Mouse (Mus musculus) ES-E14 (cell line): ENCODE data around the gene Adamts20. TPM values are rescaled to one million over a fixed set of nuclear protein-coding genes. Genes with fewer than 3 reads are reported as not detected.

Experiments
- DNase-seq: peaks from one replicate; pipeline ENCODE4 v3.0.0-alpha.2; 2013; ENCODE audit warnings: low read depth, low spot score
- H3K27ac ChIP-seq: 2 replicates; pipeline ENCODE4 v1.5.1; 2012; ENCODE audit warnings: low read depth, mild to moderate bottlenecking, low read length, moderate library complexity, mixed read lengths; ENCODE audit not compliant: poor library complexity, insufficient read depth, severe bottlenecking
- H3K36me3 ChIP-seq: 2 replicates; pipeline ENCODE4 v1.6.1; 2012; ENCODE audit warnings: mild to moderate bottlenecking, low read length, moderate library complexity, mixed read lengths; ENCODE audit not compliant: control insufficient read depth, poor library complexity, insufficient read depth, severe bottlenecking
- H3K4me1 ChIP-seq, 2 experiments: fragments of 150-350 bp in 1 of 2; sonication (generic) in 1 of 2; 2 replicates each; pipeline ENCODE4 v1.6.1; 2012; ENCODE audit warnings: low read length in 2 of 2, mild to moderate bottlenecking in 1 of 2, mixed read lengths in 1 of 2; ENCODE audit not compliant: control insufficient read depth in 2 of 2, insufficient read depth in 2 of 2, poor library complexity in 1 of 2
- H3K4me3 ChIP-seq, 2 experiments: fragments of 150-350 bp in 1 of 2; sonication (generic) in 1 of 2; 2 replicates each; pipeline ENCODE4 v1.5.1; 2012; ENCODE audit warnings: low read length in 2 of 2, low read depth in 1 of 2, mild to moderate bottlenecking in 1 of 2, mixed read lengths in 1 of 2; ENCODE audit not compliant: insufficient read depth in 1 of 2, poor library complexity in 1 of 2, severe bottlenecking in 1 of 2
- H3K9ac ChIP-seq: 2 replicates; pipeline ENCODE4 v1.6.1; 2012; ENCODE audit warnings: low read depth, mild to moderate bottlenecking, low read length, mixed read lengths; ENCODE audit not compliant: poor library complexity, insufficient read depth, severe bottlenecking
- H3K9me3 ChIP-seq: fragments of 150-350 bp; sonication (generic); 2 replicates; pipeline ENCODE4 v1.6.1; 2012; ENCODE audit warnings: low read depth, mild to moderate bottlenecking, low read length; ENCODE audit not compliant: control insufficient read depth, insufficient read depth
- CHD2 ChIP-seq: IDR thresholded peaks from 2 replicates; pipeline ENCODE4 v1.6.1; 2014; ENCODE audit warnings: mild to moderate bottlenecking, low read depth, low read length, inconsistent platforms
- HCFC1 ChIP-seq: IDR thresholded peaks from 2 replicates; pipeline ENCODE4 v1.6.1; 2012; ENCODE audit warnings: low read length, inconsistent platforms, borderline replicate concordance; ENCODE audit not compliant: insufficient read depth
- MAFK ChIP-seq: IDR thresholded peaks from 2 replicates; pipeline ENCODE4 v1.6.1; 2014; ENCODE audit warnings: mild to moderate bottlenecking, low read depth, low read length, inconsistent platforms; ENCODE audit not compliant: insufficient read depth
- ZC3H11A ChIP-seq: IDR thresholded peaks from 2 replicates; pipeline ENCODE4 v1.6.1; 2012; ENCODE audit warnings: low read depth, mild to moderate bottlenecking, inconsistent platforms, low read length, borderline replicate concordance
- ZNF384 ChIP-seq: IDR thresholded peaks from 2 replicates; pipeline ENCODE4 v1.6.1; 2012; ENCODE audit warnings: low read depth, low read length, inconsistent platforms
- in situ Hi-C, 2 experiments: fragments of 600-800 bp; cut with MboI; formaldehyde crosslinking; loops; one replicate each; pipeline ENCODE4 v1.15.1; 2025; ENCODE audit warnings: low sequenced_read_pairs in 2 of 2, inconsistent platforms in 1 of 2; ENCODE audit not compliant: unreplicated experiment in 2 of 2
- total RNA-seq: library from RNA; depleted of rRNA; stranded (reverse); fragments of 300-350 nt; gene quantifications from 2 replicates; pipeline ENCODE4 v1.2.3, GENCODE M21; 2012

The Adamts20 gene
- total RNA-seq, 1 experiment: 0.80 TPM

GRCm38 (mm10) chr15:94307888-94308287, 157.3 kb downstream of the Adamts20 start:
- DNase-seq: no peak
- Histone ChIP-seq H3K9ac (no peak overlapping the region), H3K4me1 (no peaks in the 10 kb centered on the region), H3K27ac (no peak overlapping the region), H3K36me3 (no peaks in the 10 kb centered on the region), H3K9me3 (no peaks in the 10 kb centered on the region), H3K4me3 (no peak overlapping the region)
- in situ Hi-C loops: no loop called here
- TF ChIP-seq MAFK (no peak), CHD2 (no peak), ZNF384 (no peak), HCFC1 (no peak), ZC3H11A (no peak)

GRCm38 (mm10) chr15:94303151-94303550, 162.1 kb downstream of the Adamts20 start:
- no peaks in the 10 kb centered on the region for H3K4me1 ChIP-seq
- TF ChIP-seq ZC3H11A (no peak), ZNF384 (no peak), MAFK (no peak), HCFC1 (no peak), CHD2 (no peak)
- no peak overlapping the region for H3K27ac ChIP-seq
- no peak for DNase-seq
- H3K9me3 ChIP-seq: no peaks in the 10 kb centered on the region
- H3K9ac ChIP-seq: no peak overlapping the region
- no peaks in the 10 kb centered on the region for H3K36me3 ChIP-seq
- in situ Hi-C loops: no loop called here
- H3K4me3 ChIP-seq: no peak overlapping the region

GRCm38 (mm10) chr15:94294084-94294483, 171.1 kb downstream of the Adamts20 start:
- Histone ChIP-seq H3K4me1 (no peaks in the 10 kb centered on the region), H3K9ac (no peak overlapping the region), H3K9me3 (no peaks in the 10 kb centered on the region), H3K36me3 (no peaks in the 10 kb centered on the region), H3K27ac (no peak overlapping the region), H3K4me3 (no peak overlapping the region)
- in situ Hi-C loops: no loop called here
- TF ChIP-seq ZC3H11A: no peak
- no peak for DNase-seq

- TF ChIP-seq ZNF384: no peak
- in situ Hi-C loops: no loop called here
- Histone ChIP-seq H3K36me3 (no peaks in the 10 kb centered on the region), H3K9ac (no peak overlapping the region), H3K4me3 (no peak overlapping the region), H3K9me3 (no peaks in the 10 kb centered on the region), H3K4me1 (no peaks in the 10 kb centered on the region), H3K27ac (no peak overlapping the region)
- DNase-seq: no peak
These were observed 177.2 kb downstream of the Adamts20 start for GRCm38 (mm10) chr15:94288015-94288414.

GRCm38 (mm10) chr15:94287495-94287894, 177.7 kb downstream of the Adamts20 start:
- Histone ChIP-seq H3K9ac (no peak overlapping the region), H3K4me1 (no peaks in the 10 kb centered on the region), H3K36me3 (no peaks in the 10 kb centered on the region), H3K9me3 (no peaks in the 10 kb centered on the region), H3K4me3 (no peak overlapping the region), H3K27ac (no peak overlapping the region)
- no peak for DNase-seq
- no peak for TF ChIP-seq ZNF384
- no peak for TF ChIP-seq ZC3H11A
- TF ChIP-seq MAFK: no peak
- no peak for TF ChIP-seq HCFC1
- no peak for TF ChIP-seq CHD2
- in situ Hi-C loops: no loop called here
